Mouse (Mus musculus) myocyte (in vitro differentiated cells): Measurements from ENCODE around the gene Tmem91. TPM values are rescaled to one million over a fixed set of nuclear protein-coding genes. Genes with fewer than 3 reads are reported as not detected.

Source experiments
- H3K27me3 ChIP-seq: one replicate; pipeline ENCODE4 v1.6.1; 2011; ENCODE audit not compliant: control insufficient read depth, insufficient read depth, insufficient read length
- H3K36me3 ChIP-seq: one replicate; pipeline ENCODE4 v1.6.1; 2011; ENCODE audit not compliant: control insufficient read depth, insufficient read depth
- H3K4me2 ChIP-seq: one replicate; pipeline ENCODE4 v1.6.1; 2011; ENCODE audit warnings: low read depth, control low read depth
- H3K4me3 ChIP-seq: one replicate; pipeline ENCODE4 v1.5.1; 2011; ENCODE audit warnings: mild to moderate bottlenecking, control low read depth, moderate library complexity
- H3K79me2 ChIP-seq: one replicate; pipeline ENCODE4 v1.6.1; 2011; ENCODE audit not compliant: control insufficient read depth, insufficient read depth
- H3ac ChIP-seq: one replicate; pipeline ENCODE4 v1.6.1; 2011; ENCODE audit not compliant: control insufficient read depth, insufficient read length
- CEBPB ChIP-seq: IDR thresholded peaks from 2 replicates; pipeline ENCODE4 v1.6.1; 2011; ENCODE audit warnings: mild to moderate bottlenecking, moderate library complexity; ENCODE audit not compliant: poor library complexity, insufficient read depth, severe bottlenecking
- E2F4 ChIP-seq: IDR thresholded peaks from one replicate; pipeline ENCODE4 v1.6.1; 2011; ENCODE audit warnings: mild to moderate bottlenecking, control low read depth, moderate library complexity; ENCODE audit not compliant: insufficient read depth
- MAX ChIP-seq: IDR thresholded peaks from one replicate; pipeline ENCODE4 v1.6.1; 2011; ENCODE audit warnings: low read depth, mild to moderate bottlenecking, control low read depth
- MYOD1 ChIP-seq, 3 experiments: IDR thresholded peaks; one replicate each; pipeline ENCODE4 v1.6.1; 2011; ENCODE audit warnings: control low read depth in 2 of 3, low read depth in 2 of 3, mild to moderate bottlenecking in 2 of 3, moderate library complexity in 1 of 3; ENCODE audit not compliant: insufficient read length in 2 of 3, control insufficient read depth in 1 of 3
- MYOG ChIP-seq, 3 experiments: IDR thresholded peaks; one replicate each; pipeline ENCODE4 v1.6.1; 2011; ENCODE audit warnings: control low read depth in 2 of 3, low read depth in 2 of 3, mild to moderate bottlenecking in 2 of 3; ENCODE audit not compliant: insufficient read length in 2 of 3, control insufficient read depth in 1 of 3, insufficient read depth in 1 of 3
- POLR2A ChIP-seq: IDR thresholded peaks from one replicate; pipeline ENCODE4 v1.6.1; 2011; ENCODE audit warnings: low read depth, mild to moderate bottlenecking, control low read depth, moderate library complexity; ENCODE audit not compliant: insufficient read length
- POLR2AphosphoS2 ChIP-seq: IDR thresholded peaks from one replicate; pipeline ENCODE4 v1.6.1; 2011; ENCODE audit warnings: low read depth, control low read depth; ENCODE audit not compliant: insufficient read length
- REST ChIP-seq: IDR thresholded peaks from one replicate; pipeline ENCODE4 v1.6.1; 2011; ENCODE audit warnings: mild to moderate bottlenecking, control low read depth, moderate library complexity; ENCODE audit not compliant: insufficient read depth, insufficient read length
- SRF ChIP-seq: IDR thresholded peaks from one replicate; pipeline ENCODE4 v1.6.1; 2011; ENCODE audit warnings: low read depth; ENCODE audit not compliant: control insufficient read depth, insufficient read length
- TCF12 ChIP-seq: IDR thresholded peaks from one replicate; pipeline ENCODE4 v1.6.1; 2011; ENCODE audit warnings: mild to moderate bottlenecking, control low read depth; ENCODE audit not compliant: poor library complexity, insufficient read depth, severe bottlenecking
- TCF3 ChIP-seq: IDR thresholded peaks from one replicate; pipeline ENCODE4 v1.6.1; 2011; ENCODE audit warnings: low read depth, control low read depth; ENCODE audit not compliant: insufficient read length
- USF1 ChIP-seq: IDR thresholded peaks from one replicate; pipeline ENCODE4 v1.6.1; 2011; ENCODE audit warnings: low read depth, mild to moderate bottlenecking, control low read depth, moderate library complexity
- polyA plus RNA-seq: library from polyadenylated mRNA; unstranded; fragments of >200 nt; fragmentation: generic; extraction: Trizol; gene quantifications from one replicate; pipeline ENCODE4 v1.2.1, GENCODE M21; 2012; ENCODE audit warnings: missing spikeins

Tmem91 gene
- polyA plus RNA-seq, 1 experiment, result 0.40 TPM

GRCm38 (mm10) chr7:25639754-25640153, 35.2 kb downstream of the Tmem91 start:
- no peaks in the 10 kb centered on the region for H3K27me3 ChIP-seq

GRCm38 (mm10) chr7:25637099-25637498, 37.9 kb downstream of the Tmem91 start:
- no peak for TF ChIP-seq MAX
- no peak for TF ChIP-seq POLR2AphosphoS2
- no peak for TF ChIP-seq MYOD1 (IDR thresholded peaks at IDR 0.05; ENCODE audit: control insufficient read depth in 1 of 3, insufficient read length in 2 of 3, low read depth in 2 of 3)
- TF ChIP-seq SRF, result no peak
- TF ChIP-seq USF1, result no peak
- no peak for TF ChIP-seq POLR2A
- TF ChIP-seq REST, result no peak
- TF ChIP-seq TCF12, result no peak
- TF ChIP-seq TCF3, result no peak
- TF ChIP-seq MYOG (IDR thresholded peaks at IDR 0.05; ENCODE audit: control insufficient read depth in 1 of 3, insufficient read depth in 1 of 3, insufficient read length in 2 of 3, low read depth in 2 of 3), result no peak
- TF ChIP-seq CEBPB, result no peak
- TF ChIP-seq E2F4, result no peak
- Histone ChIP-seq H3ac (no peak overlapping the region), H3K36me3 (no peaks in the 10 kb centered on the region), H3K4me2 (no peak overlapping the region), H3K4me3 (no peak overlapping the region), H3K79me2 (no peaks in the 10 kb centered on the region), H3K27me3 (no peaks in the 10 kb centered on the region)

More at GRCm38 (mm10) chr7:25639754-25640153, 35.2 kb downstream of the Tmem91 start:
- no peak overlapping the region for H3ac ChIP-seq
- no peaks in the 10 kb centered on the region for H3K36me3 ChIP-seq
- no peaks in the 10 kb centered on the region for H3K79me2 ChIP-seq
- no peak for TF ChIP-seq TCF12
- H3K4me3 ChIP-seq, result no peak overlapping the region
- no peak overlapping the region for H3K4me2 ChIP-seq

- H3ac ChIP-seq, result no peak overlapping the region
- no peaks in the 10 kb centered on the region for H3K79me2 ChIP-seq
- TF ChIP-seq TCF3, result peak; percentile 69
- peak; percentile 38 to 92 (median 87) for TF ChIP-seq MYOG (IDR thresholded peaks at IDR 0.05; ENCODE audit: control insufficient read depth in 1 of 3, insufficient read depth in 1 of 3, insufficient read length in 2 of 3, low read depth in 2 of 3)
- TF ChIP-seq REST, result no peak
- peak; percentile 63 to 97 (median 92) for TF ChIP-seq MYOD1 (IDR thresholded peaks at IDR 0.05; ENCODE audit: control insufficient read depth in 1 of 3, insufficient read length in 2 of 3, low read depth in 2 of 3)
- no peaks in the 10 kb centered on the region for H3K36me3 ChIP-seq
- H3K27me3 ChIP-seq, result no peaks in the 10 kb centered on the region
- no peak overlapping the region for H3K4me3 ChIP-seq
- H3K4me2 ChIP-seq, result no peak overlapping the region
These were observed 38.6 kb downstream of the Tmem91 start for GRCm38 (mm10) chr7:25636373-25636772.

GRCm38 (mm10) chr7:25632679-25633078, 42.3 kb downstream of the Tmem91 start:
- no peaks in the 10 kb centered on the region for H3K27me3 ChIP-seq
- H3ac ChIP-seq, result no peak overlapping the region
- no peaks in the 10 kb centered on the region for H3K36me3 ChIP-seq
- H3K79me2 ChIP-seq, result no peaks in the 10 kb centered on the region
- no peak overlapping the region for H3K4me2 ChIP-seq
- no peak overlapping the region for H3K4me3 ChIP-seq
- TF ChIP-seq POLR2A (no peak), POLR2AphosphoS2 (no peak), MAX (no peak), TCF12 (no peak), MYOG (IDR thresholded peaks at IDR 0.05; ENCODE audit: control insufficient read depth in 1 of 3, insufficient read depth in 1 of 3, insufficient read length in 2 of 3, low read depth in 2 of 3) (no peak), TCF3 (no peak), E2F4 (no peak), SRF (no peak), MYOD1 (IDR thresholded peaks at IDR 0.05; ENCODE audit: control insufficient read depth in 1 of 3, insufficient read length in 2 of 3, low read depth in 2 of 3) (no peak)

GRCm38 (mm10) chr7:25628323-25628620, 46.7 kb downstream of the Tmem91 start:
- Histone ChIP-seq H3K36me3 (no peaks in the 10 kb centered on the region), H3K4me3 (no peak overlapping the region), H3K4me2 (peak overlapping the region; percentile 89), H3K27me3 (no peaks in the 10 kb centered on the region), H3K79me2 (no peaks in the 10 kb centered on the region), H3ac (no peak overlapping the region)
- TF ChIP-seq E2F4 (no peak), MYOD1 (IDR thresholded peaks at IDR 0.05; ENCODE audit: control insufficient read depth in 1 of 3, insufficient read length in 2 of 3, low read depth in 2 of 3) (no peak), POLR2AphosphoS2 (no peak), SRF (no peak), USF1 (no peak), POLR2A (no peak), MAX (no peak), TCF3 (no peak), MYOG (IDR thresholded peaks at IDR 0.05; ENCODE audit: control insufficient read depth in 1 of 3, insufficient read depth in 1 of 3, insufficient read length in 2 of 3, low read depth in 2 of 3) (no peak), REST (no peak), TCF12 (no peak), CEBPB (no peak)
